Mouse (Mus musculus) CD4-positive, CD25-positive, alpha-beta regulatory T cell, adult 2 months (primary cell): ENCODE results near the gene Ppm1f.
"Not testable (repeated sequence)": the region's sequence is repeated elsewhere in the genome, so short reads cannot be mapped to it uniquely, and the experiment has no call there.

Experiments used
- DNase-seq: peaks from one replicate; pipeline ENCODE4 v3.0.0-alpha.2; 2012; ENCODE audit warnings: low read depth, low spot score

Ppm1f gene

DNA sequence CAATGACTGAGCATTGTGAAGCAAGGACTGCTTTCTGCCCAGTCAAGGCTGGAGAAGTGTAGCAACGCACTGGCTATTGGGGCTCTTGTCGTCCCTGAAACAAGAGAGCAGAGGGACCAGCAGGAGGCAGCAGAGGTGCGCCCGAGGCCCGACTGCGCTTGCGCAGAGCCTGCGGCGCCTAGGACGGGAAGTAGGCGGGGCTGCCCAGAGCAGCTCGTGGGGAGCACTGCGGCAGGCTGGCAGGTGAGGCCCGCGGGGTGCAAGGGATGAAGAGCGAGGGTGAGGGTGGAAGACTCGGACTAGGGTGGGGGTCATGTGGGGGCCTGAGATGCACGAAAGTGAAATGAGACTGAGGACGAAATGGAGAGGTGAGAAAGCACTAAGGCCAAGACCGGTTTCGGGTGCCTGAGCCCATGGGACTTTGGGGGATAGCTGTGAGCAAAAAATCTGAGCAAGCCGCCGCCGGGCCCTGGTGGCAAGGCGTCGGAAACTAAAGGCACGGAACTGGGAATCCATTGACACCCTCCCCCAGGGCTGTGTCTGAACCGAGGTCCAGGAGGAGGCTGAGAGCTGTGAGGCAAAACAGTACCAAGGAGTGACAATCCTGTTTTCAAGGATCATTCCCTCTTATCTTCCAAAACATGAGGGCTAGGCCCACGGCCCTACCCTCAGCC lies at the start of gene Ppm1f:
TSS of gene Ppm1f (plus strand) at position 88 of the 674 bp plus-strand sequence.
- peak; percentile 97 for DNase-seq

DNA sequence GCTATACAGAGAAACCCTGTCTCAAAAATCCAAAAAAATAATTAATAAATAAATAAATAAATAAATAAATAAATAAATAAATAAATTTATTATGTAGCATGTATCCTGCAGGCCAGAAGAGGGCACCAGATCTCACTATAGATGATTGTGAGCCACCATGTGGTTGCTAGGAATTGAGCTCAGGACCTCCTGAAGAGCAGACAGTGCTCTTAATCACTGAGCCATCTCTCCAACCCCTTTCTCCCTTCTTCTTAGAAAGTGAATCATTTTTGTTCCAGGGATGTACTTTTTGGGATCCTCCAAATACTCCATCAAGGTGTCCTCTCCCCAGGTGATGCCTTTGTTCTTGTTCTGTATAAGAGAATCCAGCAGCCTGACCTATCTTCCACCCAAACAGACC lies 47.1 kb upstream of the Ppm1f start:
- peak; percentile 28 for DNase-seq

DNA sequence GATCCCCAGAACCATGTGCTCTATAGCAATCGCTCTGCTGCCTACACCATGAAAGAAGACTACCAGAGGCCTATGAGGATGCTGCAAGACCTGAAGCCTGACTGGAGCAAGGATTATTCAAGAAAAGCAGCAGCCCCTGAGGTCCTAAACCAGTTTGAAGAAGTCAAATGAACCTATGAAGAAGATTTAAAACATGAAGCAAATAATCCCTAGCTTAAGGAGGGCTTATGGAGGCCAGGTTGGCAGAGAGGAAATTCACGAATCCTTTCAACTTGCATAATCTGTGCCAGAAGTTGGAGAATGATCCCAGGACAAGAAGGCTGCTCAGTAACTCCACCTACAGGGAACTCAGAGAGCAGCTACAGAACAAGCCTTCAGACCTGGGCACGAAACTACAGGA lies 43.9 kb upstream of the Ppm1f start:
- no peak for DNase-seq

DNA sequence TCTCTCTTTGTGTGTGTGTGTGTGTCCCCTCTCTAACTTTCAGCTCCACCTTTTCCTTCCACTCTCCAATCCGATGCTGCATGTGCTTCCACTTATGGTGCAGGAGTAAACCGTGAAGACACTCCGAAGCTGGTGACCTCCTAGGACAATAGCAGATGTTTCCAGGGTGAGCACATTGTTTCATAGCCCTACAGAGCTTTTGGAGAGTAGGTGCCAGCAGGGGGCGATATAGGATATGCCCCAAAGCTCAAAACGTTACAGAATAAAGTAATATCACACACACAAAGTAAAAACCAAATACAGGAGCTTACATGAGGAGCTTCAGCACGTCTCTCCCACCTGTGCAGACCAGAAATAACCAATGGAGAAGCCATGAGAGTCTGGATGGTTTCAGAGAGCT lies 41.4 kb upstream of the Ppm1f start:
- DNase-seq, result peak; percentile 84

DNA sequence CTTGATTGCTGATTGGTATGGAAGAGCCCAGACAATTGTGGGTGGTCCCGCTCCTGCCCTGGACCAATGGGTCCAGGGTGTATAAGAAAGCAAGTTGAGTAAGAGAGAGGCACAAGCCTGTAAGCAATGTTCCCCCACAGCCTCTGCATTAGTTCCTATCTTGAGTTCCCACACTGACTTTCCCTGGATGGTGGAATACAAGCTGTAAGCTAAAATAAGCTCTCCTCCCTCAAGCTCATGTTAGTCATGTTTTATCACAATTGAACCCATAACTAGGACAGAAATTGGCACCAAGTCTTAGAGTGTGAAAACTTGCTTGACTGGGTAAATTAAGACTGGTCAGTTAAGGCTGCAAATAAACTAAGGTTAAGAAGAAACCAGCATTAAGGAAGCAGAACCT lies 40.7 kb upstream of the Ppm1f start:
- DNase-seq, result no peak

DNA sequence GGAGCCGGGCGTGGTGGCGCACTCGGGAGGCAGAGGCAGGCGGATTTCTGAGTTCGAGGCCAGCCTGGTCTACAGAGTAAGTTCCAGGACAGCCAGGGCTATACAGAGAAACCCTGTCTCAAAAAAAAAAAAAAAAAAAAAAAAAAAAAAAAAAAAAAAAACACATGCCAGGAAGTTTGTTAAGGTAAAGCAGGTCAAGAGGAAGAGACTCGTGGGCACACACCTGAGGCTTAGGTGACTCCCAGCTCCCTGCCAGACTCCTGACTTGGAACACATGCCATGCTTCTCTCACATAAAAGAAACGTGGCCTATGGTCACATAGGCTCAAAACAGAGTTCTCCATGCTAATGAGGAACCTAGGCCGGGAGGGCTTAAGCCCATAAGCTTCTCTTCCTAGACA lies 40.2 kb upstream of the Ppm1f start:
- DNase-seq, result not testable (repeated sequence)

DNA sequence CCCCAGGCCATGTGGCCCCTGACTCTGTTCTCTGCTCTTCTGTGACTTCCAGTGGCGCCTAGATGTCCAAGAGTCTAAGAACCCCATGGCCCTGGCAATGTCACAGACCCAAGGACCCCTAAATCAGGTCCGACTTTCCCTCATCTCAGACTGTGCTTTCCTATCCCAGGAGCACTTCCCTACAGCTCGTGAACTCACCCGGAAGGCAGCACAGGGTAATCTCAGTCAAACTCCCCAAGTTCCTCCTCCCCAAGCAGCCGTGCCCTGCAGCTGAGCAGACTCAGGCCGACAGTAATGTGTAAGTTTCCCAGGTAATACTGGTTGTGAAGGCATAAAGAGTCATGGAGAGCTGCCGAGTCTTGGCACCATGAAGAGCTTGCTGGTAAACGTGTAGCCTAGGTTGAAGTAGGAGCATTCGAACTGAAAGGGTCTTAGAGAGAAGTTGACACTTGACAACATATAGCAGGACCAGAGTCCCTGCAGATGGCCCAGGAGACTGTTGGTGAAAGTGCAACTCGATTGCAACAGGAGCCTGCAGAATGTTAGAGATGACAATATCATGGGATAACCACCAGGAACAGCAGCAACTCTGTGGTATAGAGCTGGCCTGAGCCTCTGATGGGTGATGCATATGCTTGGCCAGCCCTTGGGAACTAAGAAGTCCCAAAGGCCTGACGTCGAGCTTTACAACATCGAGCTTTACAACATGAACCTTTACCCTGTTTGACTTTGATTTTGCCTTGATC lies 39.4 kb upstream of the Ppm1f start:
- DNase-seq, result no peak

DNA sequence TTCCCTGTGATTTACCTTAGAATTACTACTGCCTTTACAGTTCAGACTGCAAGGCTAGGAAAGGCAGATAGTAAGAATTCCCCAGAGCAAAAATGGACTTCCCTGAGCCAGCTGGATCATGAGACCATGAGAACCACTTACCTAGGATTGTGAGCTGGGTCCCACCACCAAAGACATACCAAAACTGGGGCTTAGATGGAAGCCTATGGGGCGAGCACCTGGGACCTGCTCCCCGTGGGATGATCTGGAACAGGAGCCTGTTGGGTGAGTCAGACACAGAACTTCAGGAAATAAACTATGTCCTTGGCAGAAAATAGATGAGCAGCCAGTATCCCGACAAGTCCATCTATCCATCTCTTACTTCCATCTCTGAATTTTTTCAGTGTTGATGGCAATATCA lies 34.0 kb upstream of the Ppm1f start:
- no peak for DNase-seq

DNA sequence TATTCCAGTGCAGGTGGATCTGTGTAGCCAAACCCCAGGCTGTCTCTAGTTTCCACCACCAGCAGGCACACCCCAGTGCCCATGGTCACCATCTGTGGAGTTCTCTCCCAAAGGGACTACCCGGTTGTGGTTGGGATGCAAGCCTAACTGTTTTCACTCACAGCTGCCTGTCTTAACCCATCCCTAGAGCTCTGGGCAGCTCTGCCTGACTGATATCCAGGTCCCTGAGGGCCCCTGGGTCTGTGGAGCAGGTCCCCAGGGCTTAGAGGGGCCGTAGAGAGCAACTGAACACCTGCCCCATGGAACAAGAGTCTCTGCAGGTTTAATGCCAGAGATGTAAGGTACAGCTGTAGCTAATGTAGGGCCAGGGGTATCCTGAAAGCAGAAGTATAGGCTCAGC lies 32.3 kb upstream of the Ppm1f start, which contains the start of gene Igll1:
TSS of gene Igll1 (minus strand) at position 8 of the 400 bp plus-strand sequence.
- no peak for DNase-seq

DNA sequence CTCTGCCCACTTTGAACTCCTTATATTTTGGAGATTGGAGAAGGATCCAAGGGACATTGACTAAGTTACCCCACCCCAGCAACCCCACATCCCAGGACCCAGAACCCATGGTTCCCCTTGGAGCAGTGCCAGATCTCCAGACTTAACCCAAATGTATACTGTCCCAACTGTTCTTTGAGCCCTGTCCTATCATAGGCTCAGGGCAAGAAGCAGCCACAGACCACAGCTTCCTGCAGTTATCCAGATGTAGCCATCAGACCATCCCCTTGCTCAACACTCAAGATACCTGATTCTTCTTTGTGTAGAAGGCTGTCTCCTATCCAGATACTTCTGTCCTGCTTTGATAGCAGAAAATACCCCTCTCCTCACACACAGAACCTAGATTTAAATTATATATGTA lies 31.1 kb upstream of the Ppm1f start:
- peak; percentile 12 for DNase-seq

DNA sequence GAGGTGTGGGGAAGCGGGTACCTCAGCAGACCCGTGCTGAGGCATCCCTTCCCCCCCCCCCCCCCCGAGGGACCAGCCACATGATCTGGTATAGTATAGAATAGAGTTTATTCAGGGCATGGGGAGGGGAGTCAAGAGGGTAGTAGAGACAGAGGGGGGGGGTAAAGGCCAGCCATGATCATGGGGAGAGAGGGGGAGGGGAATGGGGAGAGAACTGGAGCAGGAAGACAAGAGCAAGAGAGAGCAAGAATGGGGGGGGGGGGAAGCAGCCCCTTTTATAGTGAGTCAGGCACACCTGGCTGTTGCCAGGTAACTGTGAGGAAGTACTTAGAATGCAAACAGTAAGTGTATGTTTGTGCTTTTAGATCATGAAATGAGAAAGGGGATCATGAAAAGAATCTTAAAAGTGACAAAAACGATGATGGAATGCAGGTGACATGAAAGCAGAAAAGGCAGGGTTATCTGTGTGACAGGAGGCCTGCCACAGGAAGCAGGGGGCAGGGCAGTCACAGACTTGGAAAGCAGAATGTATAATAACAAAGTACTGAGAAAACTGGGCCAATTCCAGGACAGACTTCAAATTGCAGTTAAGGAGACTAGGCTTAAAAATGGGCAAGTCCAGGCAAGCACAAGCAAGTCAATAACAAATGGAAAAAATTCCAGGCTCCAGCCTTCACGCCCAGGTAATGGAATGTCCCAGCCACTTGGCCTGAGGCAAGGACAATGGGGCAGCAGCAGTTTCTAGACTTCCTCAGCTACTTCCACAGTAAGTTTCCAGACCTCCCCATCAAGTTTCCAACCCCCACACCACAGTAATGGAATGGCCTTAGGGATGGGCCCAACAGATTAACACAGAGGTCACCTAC lies 30.3 kb upstream of the Ppm1f start:
- peak; percentile 50 for DNase-seq

DNA sequence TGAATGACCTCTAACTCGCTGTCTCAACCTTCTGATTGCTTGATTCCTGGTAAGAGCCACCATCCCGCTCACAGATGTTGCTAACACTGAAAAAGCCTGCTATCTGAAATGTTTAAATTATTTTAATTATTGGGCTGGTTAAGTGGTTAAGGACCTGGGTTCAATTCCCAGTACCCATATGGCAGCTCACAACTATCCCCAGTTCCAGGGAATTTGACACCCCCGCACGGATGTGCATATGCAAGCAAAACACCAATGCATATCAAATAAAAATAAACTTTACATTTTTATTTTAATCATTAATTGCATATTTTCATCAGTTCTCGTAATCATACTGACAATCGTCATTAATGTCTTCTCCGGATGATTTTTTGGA lies 26.0 kb upstream of the Ppm1f start:
- DNase-seq, result no peak

DNA sequence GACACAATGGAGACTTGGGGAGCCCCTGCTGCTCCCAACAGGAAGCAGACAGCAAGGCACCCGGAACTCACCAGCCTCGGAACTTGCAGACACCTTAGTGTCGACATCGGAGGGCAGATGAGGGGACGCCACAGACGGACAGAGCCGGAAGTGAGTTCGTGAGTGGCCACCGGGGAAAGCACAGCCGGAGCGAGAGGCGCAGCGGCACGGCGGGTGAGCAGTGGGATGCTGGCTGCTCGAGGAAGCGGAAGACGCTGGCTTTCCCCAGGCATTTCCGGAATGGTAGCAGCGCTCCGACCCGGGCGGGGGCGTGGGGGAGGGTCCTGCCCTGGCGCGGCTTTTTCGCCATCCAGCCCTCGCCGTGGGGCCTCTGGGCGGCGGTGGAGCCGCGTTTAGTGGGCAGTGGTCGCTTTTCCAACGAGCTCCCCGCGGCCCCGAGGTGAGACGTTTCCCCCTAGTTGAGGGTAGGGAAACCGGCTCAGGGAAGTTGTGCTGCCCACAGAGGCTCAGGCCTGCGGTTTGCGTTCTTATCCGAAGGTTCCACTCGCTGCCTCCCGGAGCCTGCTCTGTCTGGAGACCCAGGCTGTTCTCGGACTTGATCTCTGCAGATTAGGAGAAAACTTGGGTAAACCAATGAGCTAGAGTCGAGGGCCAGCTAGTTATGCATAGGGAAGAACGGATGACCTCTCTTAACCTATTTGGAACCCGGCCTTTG lies 25.5 kb upstream of the Ppm1f start, which contains the start of the genes Top3b and Vpreb1:
TSS of gene Top3b (plus strand) at position 120 of the 715 bp plus-strand sequence.
TSS of gene Vpreb1 (minus strand) at position 227 of the 715 bp plus-strand sequence.
- peak; percentile 96 for DNase-seq

DNA sequence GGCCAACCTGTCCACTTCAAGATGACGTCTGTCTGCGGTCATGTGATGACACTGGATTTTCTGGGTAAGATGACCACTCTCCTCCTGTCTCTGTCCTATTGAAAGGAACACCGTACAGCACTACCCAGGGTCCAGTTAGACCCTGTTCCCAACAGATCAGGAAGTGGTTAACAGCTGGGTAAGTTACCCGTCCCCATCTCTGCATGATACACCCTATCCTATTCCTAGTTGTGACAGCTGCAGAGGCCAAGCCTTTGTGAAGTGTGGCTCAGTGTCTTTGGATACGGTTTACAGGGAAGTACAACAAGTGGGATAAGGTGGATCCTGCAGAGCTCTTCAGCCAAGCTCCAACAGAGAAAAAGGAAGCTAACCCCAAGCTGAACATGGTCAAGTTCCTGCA lies 17.2 kb upstream of the Ppm1f start:
- no peak for DNase-seq

DNA sequence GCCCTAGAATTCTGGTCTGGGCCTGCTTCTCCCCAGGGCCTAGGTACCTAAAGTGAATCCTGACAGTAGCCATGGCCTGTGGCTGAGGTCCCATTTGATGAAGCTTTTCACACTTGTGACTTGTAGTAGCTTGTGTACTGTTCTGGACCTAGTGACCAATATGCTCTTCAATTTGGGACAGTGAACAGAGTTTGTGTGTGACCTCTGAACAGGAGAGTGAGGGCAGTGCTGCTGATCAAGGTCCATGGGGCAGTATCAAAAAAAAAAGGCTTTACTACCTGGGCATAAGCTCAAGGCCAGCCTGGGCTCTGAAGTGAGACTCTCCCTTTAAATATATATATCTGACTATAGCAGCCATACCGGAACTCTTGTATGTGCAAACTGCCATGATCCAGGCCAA lies 7.9 kb upstream of the Ppm1f start:
- no peak for DNase-seq

DNA sequence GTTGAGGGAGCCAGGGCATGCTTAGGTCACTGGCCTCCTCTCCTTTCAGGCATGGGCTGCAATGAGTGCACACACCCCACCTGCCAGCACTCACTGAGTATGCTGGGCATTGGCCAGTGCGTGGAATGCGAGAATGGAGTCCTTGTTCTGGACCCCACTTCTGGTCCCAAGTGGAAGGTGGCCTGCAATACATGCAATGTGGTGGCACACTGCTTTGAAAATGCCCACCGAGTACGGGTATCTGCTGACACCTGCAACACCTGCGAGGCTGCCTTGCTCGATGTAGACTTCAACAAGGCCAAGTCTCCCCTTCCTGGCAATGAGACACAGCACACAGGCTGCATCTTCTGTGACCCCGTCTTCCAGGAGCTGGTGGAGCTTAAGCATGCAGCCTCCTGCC lies 3.9 kb upstream of the Ppm1f start:
- no peak for DNase-seq

DNA sequence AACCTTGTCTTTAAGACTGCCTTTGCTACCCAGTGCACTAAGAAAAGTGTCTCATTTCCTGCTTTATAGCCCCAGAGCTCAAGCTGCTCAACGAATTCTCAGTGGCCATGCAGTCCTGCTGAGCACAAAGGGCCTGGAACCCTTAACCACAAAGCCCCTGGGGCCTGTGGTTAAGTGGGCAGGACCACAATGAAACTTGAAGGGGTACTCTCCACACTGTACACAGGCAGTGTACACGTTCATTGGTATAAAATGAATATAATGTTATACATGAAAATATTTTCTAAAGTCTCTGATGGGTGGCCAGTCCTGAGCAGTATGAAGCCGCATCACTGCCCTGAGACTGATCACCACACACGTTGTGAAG lies 271 bp upstream of the Ppm1f start:
- no peak for DNase-seq

DNA sequence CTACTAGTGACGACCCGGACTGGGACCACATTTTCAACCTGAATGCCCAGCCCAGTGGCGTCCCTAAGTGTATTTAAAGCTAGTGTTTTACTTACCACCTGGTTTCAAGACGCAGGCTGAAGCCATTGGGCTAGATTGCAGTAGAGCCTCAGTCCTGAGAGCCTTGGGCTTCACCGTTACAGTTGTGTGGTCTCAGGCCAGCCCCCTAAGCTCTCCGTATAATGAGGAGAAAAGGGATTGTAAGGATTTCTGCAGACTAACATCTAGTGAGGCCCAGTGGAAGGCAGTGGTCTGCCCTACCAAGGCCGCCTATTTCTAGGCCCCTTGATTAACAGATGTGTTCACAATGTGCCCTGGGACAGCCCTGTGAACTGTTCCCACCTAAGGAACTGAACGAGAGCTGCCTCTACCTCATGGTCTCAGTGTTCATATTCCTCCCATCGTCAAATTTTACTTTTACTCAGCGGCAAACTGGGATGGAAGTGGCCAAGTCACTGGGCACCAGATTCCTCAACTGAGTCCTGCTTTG lies 851 bp downstream of the Ppm1f start:
- peak; percentile 9 for DNase-seq

DNA sequence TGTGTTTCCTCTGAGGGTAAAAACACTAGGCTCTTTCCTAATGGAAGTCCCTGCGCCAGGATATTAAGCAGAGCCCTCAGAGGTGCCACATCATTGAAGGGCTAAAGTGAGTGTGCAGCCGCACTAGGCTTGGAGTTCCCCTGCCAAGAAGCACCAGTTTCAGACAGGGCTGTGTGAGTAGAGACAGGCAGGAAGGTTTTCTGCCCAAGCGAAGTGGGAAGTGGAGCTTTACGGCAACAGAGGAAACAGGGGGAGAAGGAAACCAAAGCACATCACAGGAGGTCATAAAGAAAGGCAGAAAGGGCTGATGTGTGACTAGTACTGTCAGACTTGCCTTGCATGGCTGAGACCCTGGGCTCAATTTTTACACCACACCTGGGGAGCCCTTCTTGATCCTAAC lies 6.1 kb downstream of the Ppm1f start:
- DNase-seq, result no peak

DNA sequence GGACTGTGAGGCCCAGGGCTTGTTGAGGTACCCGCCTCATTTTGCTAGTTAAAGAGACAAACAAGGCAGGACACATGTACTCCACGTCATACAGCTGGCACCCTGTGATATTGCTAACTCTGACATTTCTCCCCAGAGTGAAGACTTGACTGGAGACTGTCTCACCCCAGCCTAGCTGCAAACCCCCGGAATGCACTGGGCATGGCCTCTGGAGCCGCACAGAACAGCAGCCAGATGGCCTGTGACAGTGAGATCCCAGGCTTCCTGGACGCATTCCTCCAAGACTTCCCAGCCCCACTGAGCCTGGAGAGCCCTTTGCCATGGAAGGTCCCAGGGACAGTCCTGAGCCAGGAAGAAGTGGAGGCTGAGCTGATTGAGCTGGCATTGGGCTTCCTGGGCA lies 6.9 kb downstream of the Ppm1f start:
- no peak for DNase-seq

DNA sequence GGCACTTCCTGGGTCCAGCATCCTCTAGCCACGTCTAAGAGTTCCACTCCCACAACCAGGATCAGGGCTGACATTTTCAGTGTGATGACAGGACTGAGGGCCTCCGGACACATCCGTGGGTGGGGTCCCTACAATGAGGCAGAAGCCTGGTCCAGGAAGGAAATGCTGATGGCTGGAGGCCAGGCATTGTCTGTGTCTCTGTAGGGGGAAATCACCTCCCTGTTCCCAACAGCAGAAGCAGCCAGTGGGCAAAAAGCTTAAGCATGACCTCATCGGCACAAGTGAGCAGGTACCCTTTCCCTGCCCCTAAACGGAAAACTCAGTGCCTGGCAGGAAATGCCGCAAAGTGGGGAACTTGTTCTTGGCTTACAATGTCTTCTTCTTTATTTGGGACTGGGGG lies 11.5 kb downstream of the Ppm1f start:
- DNase-seq, result no peak
